Mouse (Mus musculus) liver, adult 10 weeks (tissue): ENCODE data around the gene Tdrd12. TPM values are rescaled to one million over a fixed set of nuclear protein-coding genes. Genes with fewer than 3 reads are reported as not detected.

Experiments used
- polyA plus RNA-seq: library from polyadenylated mRNA; stranded (reverse); fragments of 350-450 nt; fragmentation: Illumina TruSeq; extraction: RNeasy Lipid Tissue Mini Kit (QIAGEN cat#74804); gene quantifications from one replicate; pipeline ENCODE4 v1.2.3, GENCODE M21; 2014; ENCODE audit warnings: low read depth, low replicate concordance

Gene Tdrd12
- polyA plus RNA-seq, result not detected

GRCm38 (mm10) chr7:35537562-35537961 lies at the start of gene Tdrd12:
TSS of gene Tdrd12 (minus strand) at chr7:35537745.

GRCm38 (mm10) chr7:35586055-35586905 lies 48.7 kb upstream of the Tdrd12 start, which contains the start of gene Ankrd27:
TSS of gene Ankrd27 (plus strand) at chr7:35586244.

GRCm38 (mm10) chr7:35585191-35586054 lies 47.9 kb upstream of the Tdrd12 start, which contains the start of gene Rgs9bp:
TSS of gene Rgs9bp (minus strand) at chr7:35585582.

GRCm38 (mm10) chr7:35556205-35556603 lies 18.7 kb upstream of the Tdrd12 start, which contains the start of gene Nudt19:
TSS of gene Nudt19 (minus strand) at chr7:35556304.

GRCm38 (mm10) chr7:35447996-35448846 lies 89.3 kb downstream of the Tdrd12 start, which contains the start of gene Slc7a9:
TSS of gene Slc7a9 (plus strand) at chr7:35448796.

Other genes starting within 250 kb of the Tdrd12 start
- gene Gpatch1, start 219.3 kb downstream of the Tdrd12 start, polyA plus RNA-seq, result 4.3 TPM
- gene Rhpn2, start 203.6 kb downstream of the Tdrd12 start, polyA plus RNA-seq, result 13.3 TPM
- gene Faap24, start 140.9 kb downstream of the Tdrd12 start, polyA plus RNA-seq, result 0.87 TPM
- gene Cep89, start 140.7 kb downstream of the Tdrd12 start, polyA plus RNA-seq, result 4.0 TPM
- not detected for gene Slc7a9, start 88.9 kb downstream of the Tdrd12 start, polyA plus RNA-seq
- 170 TPM for gene Nudt19, start 18.6 kb upstream of the Tdrd12 start, polyA plus RNA-seq
- not detected for gene Rgs9bp, start 47.8 kb upstream of the Tdrd12 start, polyA plus RNA-seq
- gene Ankrd27, start 48.5 kb upstream of the Tdrd12 start, polyA plus RNA-seq, result 8.0 TPM
- 114 TPM for gene Pdcd5, start 109.8 kb upstream of the Tdrd12 start, polyA plus RNA-seq
- 0.90 TPM for gene Dpy19l3, start 216.7 kb upstream of the Tdrd12 start, polyA plus RNA-seq